Mouse (Mus musculus) MN1 (cell line): Measurements from ENCODE around the gene Gm5458.
A peak's percentile ranks its signal among the peaks of the same experiment; 100 is the strongest.
"Not testable (repeated sequence)": the region's sequence is repeated elsewhere in the genome, so short reads cannot be mapped to it uniquely, and the experiment has no call there.

Experiments
- DNase-seq: peaks from one replicate; pipeline ENCODE4 v3.0.0-alpha.2; 2016; ENCODE audit warnings: low spot score

The Gm5458 gene

GRCm38 (mm10) chr14:19602481-19602880 is at the start of gene Gm5458:
Gene Gm5458 (minus strand): TSS chr14:19602581.
- DNase-seq, result not testable (repeated sequence)

- no peak for DNase-seq
These were observed 43.9 kb upstream of the Gm5458 start for GRCm38 (mm10) chr14:19646232-19646631.

- DNase-seq, result peak; percentile 8
These were observed 17.3 kb downstream of the Gm5458 start, which contains the start of gene Gm2237 for GRCm38 (mm10) chr14:19584804-19585667. Gene Gm2237 (minus strand): TSS chr14:19585135.

- not testable (repeated sequence) for DNase-seq
These were observed 52.5 kb downstream of the Gm5458 start, which contains the start of gene Gm2244 for GRCm38 (mm10) chr14:19549863-19550262. Gene Gm2244 (minus strand): TSS chr14:19549963.
